Mouse (Mus musculus) midbrain, embryonic 12.5 days (tissue): ENCODE data around the gene Lrrk2. TPM values are rescaled to one million over a fixed set of nuclear protein-coding genes. Genes with fewer than 3 reads are reported as not detected.

Experiments
- ATAC-seq: fragments of 200-750 bp; cut with Nextera tagmentation; 2 replicates; pipeline ENCODE4 v1.8.0; 2017; ENCODE audit warnings: low read depth, moderate TSS enrichment, moderate library complexity; ENCODE audit not compliant: low FRiP score
- H3K27ac ChIP-seq: fragments of 300-500 bp; sonication (generic); replicated peaks from 2 replicates; pipeline ENCODE4 v1.5.1; 2016; ENCODE audit warnings: mild to moderate bottlenecking
- H3K27me3 ChIP-seq: fragments of 300-500 bp; sonication (generic); 2 replicates; pipeline ENCODE4 v1.6.1; 2016; ENCODE audit warnings: mild to moderate bottlenecking
- H3K36me3 ChIP-seq: fragments of 300-500 bp; sonication (generic); 2 replicates; pipeline ENCODE4 v1.6.1; 2016
- H3K4me1 ChIP-seq: fragments of 300-500 bp; sonication (generic); 2 replicates; pipeline ENCODE4 v1.6.1; 2016
- H3K4me2 ChIP-seq: fragments of 300-500 bp; sonication (generic); replicated peaks from 2 replicates; pipeline ENCODE4 v1.6.1; 2016; ENCODE audit warnings: mild to moderate bottlenecking, moderate library complexity
- H3K4me3 ChIP-seq: fragments of 300-500 bp; sonication (generic); 2 replicates; pipeline ENCODE4 v1.5.1; 2016; ENCODE audit warnings: mild to moderate bottlenecking
- H3K9ac ChIP-seq: fragments of 300-500 bp; sonication (generic); replicated peaks from 2 replicates; pipeline ENCODE4 v1.6.1; 2016; ENCODE audit warnings: mild to moderate bottlenecking, moderate library complexity
- H3K9me3 ChIP-seq: fragments of 300-500 bp; sonication (generic); 2 replicates; pipeline ENCODE4 v1.6.1; 2016; ENCODE audit warnings: mild to moderate bottlenecking
- WGBS: fragments of 180-500 bp; shearing (Covaris S2); methylation state at CpG from one replicate; pipeline ENCODE4 v1.1.7; 2016; 5-methylcytosine and 5-hydroxymethylcytosine counted together
- polyA plus RNA-seq: library from polyadenylated mRNA; unstranded; fragments of >200 nt; fragmentation: Nextera tagmentation; extraction: Ambion mirVana; gene quantifications from 2 replicates; pipeline ENCODE4 v1.2.1, GENCODE M21; 2016

Gene Lrrk2
- 3.1 and 4.0 TPM in 2 replicates for polyA plus RNA-seq

DNA sequence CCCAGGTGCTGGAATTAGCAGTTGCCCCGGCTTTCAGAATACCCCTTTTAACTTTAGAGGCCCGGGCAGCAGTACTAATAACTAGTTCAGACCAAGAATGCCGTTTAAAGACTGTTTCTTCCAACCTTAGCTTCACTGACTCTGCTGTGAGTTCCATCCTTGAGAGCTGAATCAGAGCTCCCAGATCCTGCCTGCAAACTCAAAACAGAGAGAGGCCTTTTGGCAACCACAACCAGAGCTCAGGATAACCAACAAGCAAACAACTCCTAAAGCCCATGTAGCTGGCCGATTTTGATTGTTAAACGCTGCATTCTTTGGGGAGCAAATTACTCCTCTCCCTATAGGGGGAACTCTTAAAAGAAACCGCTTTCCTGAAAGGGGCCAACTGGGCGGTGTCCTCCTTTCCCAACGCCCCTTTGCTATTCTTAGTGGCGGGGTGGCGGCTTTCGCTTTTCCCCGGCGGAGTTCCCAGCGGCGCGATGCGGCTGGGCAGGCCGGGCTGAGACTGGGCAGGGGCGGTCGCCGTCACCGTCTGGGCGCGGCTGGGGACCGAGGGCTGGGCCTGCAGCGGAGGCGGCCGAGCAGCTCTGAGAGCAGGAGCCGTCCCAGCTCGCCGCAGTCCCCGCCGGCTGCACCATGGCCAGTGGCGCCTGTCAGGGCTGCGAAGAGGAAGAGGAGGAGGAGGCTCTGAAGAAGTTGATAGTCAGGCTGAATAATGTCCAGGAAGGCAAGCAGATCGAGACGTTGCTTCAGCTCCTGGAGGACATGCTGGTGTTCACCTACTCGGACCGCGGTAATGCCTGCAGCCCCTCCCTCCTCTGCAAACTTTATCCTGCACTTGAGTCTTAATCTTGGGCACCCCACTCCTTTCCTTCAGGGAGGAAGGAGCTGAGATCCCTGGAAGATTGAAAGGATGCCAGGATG lies at the start of gene Lrrk2:
Gene Lrrk2, plus strand, starts transcription at position 531 of the 924 bp plus-strand sequence.
- 2% methylated on average over 34 of the region's 40 CpGs for WGBS
- H3K4me3 ChIP-seq, result peak within 1 kb of the TSS; percentile 50
- peak within 1 kb of the TSS; percentile 74 for H3K4me2 ChIP-seq
- H3K27ac ChIP-seq, result peak within 1 kb of the TSS; percentile 36; the same call in 1 of the 2 replicates
- H3K27me3 ChIP-seq, result no peaks in the 10 kb centered on the region
- peak within 1 kb of the TSS; percentile 54 for H3K9ac ChIP-seq
- H3K4me1 ChIP-seq, result 0 out of 2 replicates have a peak, but pooled peaks cover 10% of the 10 kb centered on the region
- ATAC-seq, result peak; percentile 99
- H3K9me3 ChIP-seq, result no peaks in the 10 kb centered on the region
- H3K36me3 ChIP-seq, result no peaks in the 10 kb centered on the region

DNA sequence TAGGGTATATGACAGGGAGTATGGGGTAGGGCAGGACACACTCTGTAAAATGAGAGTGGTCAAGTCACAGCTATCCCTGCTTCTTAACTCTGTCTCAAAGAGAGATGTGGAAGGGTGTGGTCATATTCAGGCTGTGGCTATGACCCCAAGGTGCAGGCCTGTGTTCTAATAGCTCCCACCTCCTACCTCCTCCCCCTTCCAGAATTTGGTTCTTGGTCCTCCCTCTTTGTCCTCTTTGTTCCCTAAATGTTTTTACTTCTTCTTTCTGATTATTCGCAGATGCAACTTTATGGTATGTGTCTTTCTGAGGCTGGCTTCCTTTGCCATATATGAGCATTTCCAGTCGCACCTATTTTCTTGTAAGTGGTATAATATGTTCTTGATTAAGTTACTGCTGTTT lies 48.5 kb upstream of the Lrrk2 start:
- Histone ChIP-seq H3K9ac (no peak overlapping the region), H3K27me3 (no peaks in the 10 kb centered on the region), H3K36me3 (no peaks in the 10 kb centered on the region), H3K9me3 (no peaks in the 10 kb centered on the region), H3K4me2 (no peak overlapping the region), H3K4me1 (no peaks in the 10 kb centered on the region), H3K4me3 (no peak overlapping the region), H3K27ac (no peak overlapping the region)
- no peak for ATAC-seq
- 92% methylated on average over 2 of the region's 2 CpGs for WGBS

DNA sequence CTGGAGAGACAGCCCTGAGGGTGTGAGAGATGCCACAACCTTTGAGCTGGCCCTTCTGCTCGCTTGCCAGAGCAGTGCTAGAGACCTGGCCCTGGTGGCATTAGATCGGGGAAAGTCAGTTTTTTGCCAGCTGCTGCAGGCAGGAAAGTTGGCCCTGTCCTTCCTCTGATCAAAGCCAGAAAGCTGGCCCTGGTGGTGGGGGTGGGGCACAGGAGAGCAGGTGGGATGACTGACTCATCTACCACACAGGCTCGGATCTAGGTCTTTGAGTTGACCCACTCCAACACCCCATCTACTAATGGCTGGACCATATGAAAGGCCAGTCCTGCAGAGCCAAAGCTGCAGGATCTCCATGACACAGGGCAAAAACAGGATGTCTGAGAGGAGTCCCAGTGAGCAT lies 43.8 kb upstream of the Lrrk2 start:
- Histone ChIP-seq H3K4me2 (no peak overlapping the region), H3K4me3 (no peak overlapping the region), H3K36me3 (no peaks in the 10 kb centered on the region), H3K9me3 (no peaks in the 10 kb centered on the region), H3K27ac (no peak overlapping the region), H3K27me3 (no peaks in the 10 kb centered on the region), H3K4me1 (no peaks in the 10 kb centered on the region), H3K9ac (no peak overlapping the region)
- 87% methylated on average over 3 of the region's 3 CpGs for WGBS
- ATAC-seq, result no peak

DNA sequence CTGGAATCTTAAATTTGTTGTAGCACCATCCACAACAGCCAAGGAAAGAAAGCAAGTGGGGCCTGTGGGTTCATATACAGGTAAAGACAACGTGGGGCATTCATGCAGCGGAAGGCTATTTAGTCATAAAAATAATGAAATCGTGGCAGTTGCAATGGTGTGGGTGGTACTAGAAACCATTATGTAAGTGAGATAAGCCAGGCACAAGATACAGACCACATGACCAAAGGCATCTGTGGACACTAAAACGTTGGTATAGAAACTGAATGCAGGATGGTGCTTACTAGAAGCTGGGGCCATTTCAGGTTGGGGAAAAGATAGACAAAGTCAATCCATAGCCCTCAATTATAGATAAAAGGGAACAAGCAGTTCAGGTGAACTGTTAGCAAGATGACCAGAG lies 40.5 kb upstream of the Lrrk2 start:
- Histone ChIP-seq H3K27me3 (no peaks in the 10 kb centered on the region), H3K4me3 (no peak overlapping the region), H3K9me3 (no peaks in the 10 kb centered on the region), H3K4me1 (no peaks in the 10 kb centered on the region), H3K4me2 (no peak overlapping the region), H3K9ac (no peak overlapping the region), H3K27ac (no peak overlapping the region), H3K36me3 (no peaks in the 10 kb centered on the region)
- WGBS, result 90% methylated on average over 4 of the region's 4 CpGs
- ATAC-seq, result no peak

DNA sequence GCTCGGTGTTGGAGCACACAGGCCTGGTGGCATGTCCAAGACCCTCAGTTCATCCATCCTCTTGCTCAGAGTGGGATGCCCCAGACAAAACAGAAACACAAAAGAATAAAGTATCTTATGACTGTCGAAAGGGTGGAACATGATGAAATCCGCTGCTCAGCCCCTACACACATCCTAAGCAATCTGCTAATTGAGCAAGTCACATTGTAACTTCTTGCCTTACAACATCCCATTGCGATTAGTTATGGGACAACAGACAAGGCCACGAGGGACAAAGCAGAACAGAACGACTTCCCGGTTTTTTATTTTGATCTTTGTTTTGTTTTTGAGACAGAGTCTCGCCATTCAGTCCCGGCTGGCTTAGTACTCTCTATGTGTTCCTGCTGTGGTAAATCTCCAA lies 39.9 kb upstream of the Lrrk2 start:
- Histone ChIP-seq H3K4me3 (no peak overlapping the region), H3K27ac (no peak overlapping the region), H3K27me3 (no peaks in the 10 kb centered on the region), H3K36me3 (no peaks in the 10 kb centered on the region), H3K4me1 (no peaks in the 10 kb centered on the region), H3K9me3 (no peaks in the 10 kb centered on the region), H3K4me2 (no peak overlapping the region), H3K9ac (no peak overlapping the region)
- no peak for ATAC-seq
- WGBS, result 79% methylated on average over 9 of the region's 9 CpGs

DNA sequence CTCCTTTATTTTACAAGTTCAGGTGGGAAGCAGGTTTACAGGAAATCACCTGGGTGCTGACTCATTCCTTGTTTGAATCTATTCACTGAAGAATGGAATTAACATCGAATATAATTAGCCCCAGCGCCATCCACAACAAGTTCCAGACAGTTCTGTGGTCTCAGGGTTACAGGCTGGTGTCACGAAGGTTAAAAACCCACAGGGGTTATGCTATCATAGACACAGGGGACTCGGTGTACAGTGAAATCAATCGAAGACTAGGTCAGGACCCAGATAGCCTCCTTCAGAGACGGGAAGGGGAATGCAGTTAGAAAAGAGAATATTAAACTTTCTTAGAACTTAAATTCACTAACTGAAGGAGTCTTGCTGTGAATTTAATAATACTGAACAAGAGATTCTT lies 39.2 kb upstream of the Lrrk2 start:
- Histone ChIP-seq H3K4me3 (no peak overlapping the region), H3K9ac (no peak overlapping the region), H3K4me2 (no peak overlapping the region), H3K4me1 (no peaks in the 10 kb centered on the region), H3K27me3 (no peaks in the 10 kb centered on the region), H3K27ac (no peak overlapping the region), H3K36me3 (no peaks in the 10 kb centered on the region), H3K9me3 (no peaks in the 10 kb centered on the region)
- 71% methylated on average over 6 of the region's 6 CpGs for WGBS
- no peak for ATAC-seq

DNA sequence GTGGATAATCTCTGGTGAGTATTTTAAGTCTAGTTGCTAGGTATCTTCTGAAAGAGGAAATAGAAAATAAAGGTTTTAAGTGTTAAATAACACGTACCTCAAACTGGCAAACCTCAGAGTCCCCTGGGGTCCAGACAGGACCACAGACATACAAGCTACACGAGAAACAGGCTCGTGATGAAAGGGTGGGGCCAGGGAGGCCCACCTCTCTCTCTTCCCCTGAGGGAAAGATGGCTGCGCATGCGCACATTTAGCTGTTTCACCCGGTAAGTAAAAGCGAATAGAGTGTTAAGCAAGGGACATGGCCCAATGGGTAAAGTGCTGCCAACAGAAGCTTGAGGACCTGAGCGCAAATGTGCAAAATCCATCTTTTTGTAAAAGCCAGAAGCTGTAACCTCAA lies 38.7 kb upstream of the Lrrk2 start:
- Histone ChIP-seq H3K4me2 (no peak overlapping the region), H3K9ac (no peak overlapping the region), H3K27me3 (no peaks in the 10 kb centered on the region), H3K27ac (no peak overlapping the region), H3K9me3 (no peaks in the 10 kb centered on the region), H3K4me3 (no peak overlapping the region), H3K4me1 (no peaks in the 10 kb centered on the region), H3K36me3 (no peaks in the 10 kb centered on the region)
- WGBS, result 85% methylated on average over 8 of the region's 8 CpGs
- no peak for ATAC-seq

DNA sequence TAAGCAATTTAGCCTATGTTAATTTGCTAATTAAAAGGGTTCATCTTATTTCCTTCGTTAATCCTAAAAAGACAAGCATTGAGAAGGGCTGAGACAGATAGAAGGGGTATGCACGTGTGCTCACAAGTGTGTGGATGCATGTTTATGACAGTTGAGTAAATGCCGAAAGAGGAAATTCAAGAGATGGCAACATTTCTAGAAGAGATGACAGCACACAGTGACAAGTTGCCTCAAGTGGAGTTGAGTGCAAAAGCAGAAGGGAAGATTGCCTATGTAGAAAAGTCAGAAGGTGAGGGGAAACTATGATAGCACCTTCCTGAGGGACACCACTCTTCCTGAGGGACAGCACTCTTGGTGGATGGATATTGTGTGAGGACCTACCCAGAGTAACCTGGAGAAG lies 31.3 kb upstream of the Lrrk2 start:
- WGBS, result 87% methylated on average over 3 of the region's 3 CpGs
- no peak overlapping the region for H3K27ac ChIP-seq
- no peak overlapping the region for H3K9ac ChIP-seq
- no peak overlapping the region for H3K4me2 ChIP-seq
- ATAC-seq, result no peak
- H3K4me3 ChIP-seq, result no peak overlapping the region
- H3K36me3 ChIP-seq, result no peaks in the 10 kb centered on the region
- H3K27me3 ChIP-seq, result no peaks in the 10 kb centered on the region
- no peaks in the 10 kb centered on the region for H3K4me1 ChIP-seq
- no peaks in the 10 kb centered on the region for H3K9me3 ChIP-seq

DNA sequence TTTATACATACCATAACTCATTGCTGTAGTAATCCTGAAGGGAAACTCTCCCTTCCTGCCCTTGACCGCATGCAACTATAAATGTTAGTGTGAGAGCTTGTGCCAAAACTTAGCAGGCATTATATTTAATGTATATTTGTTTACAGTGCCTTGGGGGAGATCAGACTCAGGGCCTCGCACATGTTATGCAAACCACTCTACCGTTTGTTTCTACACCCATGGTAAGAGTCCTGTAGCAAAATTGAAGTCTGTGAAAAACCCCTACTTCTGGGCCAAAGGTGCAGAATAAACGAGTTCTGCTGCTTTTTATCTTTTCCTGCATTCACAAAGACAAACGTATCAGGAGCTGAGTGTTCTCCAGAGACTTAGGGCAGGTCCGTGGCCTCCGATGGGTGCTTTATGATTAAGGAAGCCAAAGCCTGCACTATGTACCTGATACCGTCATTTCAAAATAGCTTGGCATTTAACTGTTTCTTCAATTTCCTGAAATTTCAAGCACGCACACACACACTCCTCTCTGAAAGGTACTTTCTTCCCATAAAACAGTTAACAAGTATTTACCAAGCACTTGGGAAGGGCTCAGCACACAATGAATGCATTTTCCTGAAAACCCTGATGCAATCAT lies 30.2 kb upstream of the Lrrk2 start:
- no peak overlapping the region for H3K4me3 ChIP-seq
- no peaks in the 10 kb centered on the region for H3K27me3 ChIP-seq
- H3K36me3 ChIP-seq, result no peaks in the 10 kb centered on the region
- WGBS, result 83% methylated on average over 9 of the region's 9 CpGs
- no peak overlapping the region for H3K27ac ChIP-seq
- H3K4me1 ChIP-seq, result no peaks in the 10 kb centered on the region
- no peak overlapping the region for H3K4me2 ChIP-seq
- no peaks in the 10 kb centered on the region for H3K9me3 ChIP-seq
- no peak for ATAC-seq
- H3K9ac ChIP-seq, result no peak overlapping the region

DNA sequence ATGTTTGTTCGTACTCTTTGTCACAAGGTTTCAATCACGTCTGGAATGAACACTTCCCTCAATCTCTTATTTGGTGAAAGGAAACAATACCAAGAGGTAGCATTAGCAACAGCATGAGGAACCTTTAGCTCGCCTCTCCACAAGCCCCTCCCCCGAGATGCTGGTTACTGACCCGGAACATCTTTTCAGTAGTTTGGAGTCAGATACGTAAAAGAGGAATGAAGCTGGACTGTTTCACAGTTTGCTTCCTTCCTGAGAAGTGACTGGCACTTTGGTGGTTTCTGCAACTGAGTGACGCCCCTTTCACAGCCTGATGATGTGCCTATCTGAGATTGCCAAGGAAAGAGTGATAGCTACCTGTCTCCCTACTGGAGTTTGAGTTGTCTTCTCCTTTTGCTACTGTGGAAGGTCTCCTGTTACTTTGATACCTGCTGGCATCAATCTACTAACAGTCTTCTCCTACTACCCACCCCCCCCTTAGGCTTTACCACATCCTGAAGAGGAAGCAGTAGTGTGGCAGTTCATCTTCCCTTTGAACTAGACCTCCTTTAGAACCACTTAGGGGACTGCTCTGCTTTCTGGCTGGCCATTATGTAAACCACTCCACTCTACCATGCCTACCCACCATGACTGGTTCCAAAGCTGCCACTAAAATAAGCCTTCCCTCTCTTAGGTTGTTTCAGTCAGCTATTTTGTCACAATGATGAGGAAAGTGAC lies 29.2 kb upstream of the Lrrk2 start:
- Histone ChIP-seq H3K4me2 (no peak overlapping the region), H3K36me3 (no peaks in the 10 kb centered on the region), H3K9ac (no peak overlapping the region), H3K27ac (no peak overlapping the region), H3K27me3 (no peaks in the 10 kb centered on the region), H3K4me1 (no peaks in the 10 kb centered on the region), H3K4me3 (no peak overlapping the region), H3K9me3 (no peaks in the 10 kb centered on the region)
- WGBS, result 65% methylated on average over 7 of the region's 7 CpGs
- no peak for ATAC-seq

DNA sequence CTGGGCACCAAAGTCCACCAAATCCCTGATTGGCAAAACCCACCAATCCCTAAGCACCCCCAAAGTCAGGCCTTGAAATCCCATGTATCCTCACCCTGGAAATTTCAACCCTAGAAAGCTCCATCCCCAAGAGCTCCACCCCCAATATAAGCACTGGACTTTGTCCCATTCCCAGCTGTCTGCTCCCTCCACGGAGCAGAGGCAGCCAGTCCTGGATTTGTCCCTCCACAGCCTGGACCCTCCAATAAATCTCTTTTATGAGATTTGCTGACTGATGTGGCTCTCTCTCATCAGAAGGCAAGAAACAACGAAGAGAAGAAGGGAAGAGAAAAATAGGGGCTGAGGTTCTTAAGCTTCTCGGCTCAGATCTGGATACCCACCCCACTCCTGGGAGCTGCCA lies 22.7 kb upstream of the Lrrk2 start:
- no peaks in the 10 kb centered on the region for H3K9me3 ChIP-seq
- H3K4me3 ChIP-seq, result no peak overlapping the region
- H3K27ac ChIP-seq, result no peak overlapping the region
- no peak overlapping the region for H3K4me2 ChIP-seq
- ATAC-seq, result no peak
- H3K27me3 ChIP-seq, result no peaks in the 10 kb centered on the region
- no peaks in the 10 kb centered on the region for H3K4me1 ChIP-seq
- no peak overlapping the region for H3K9ac ChIP-seq
- WGBS, result 73% methylated on average over 3 of the region's 3 CpGs
- no peaks in the 10 kb centered on the region for H3K36me3 ChIP-seq

DNA sequence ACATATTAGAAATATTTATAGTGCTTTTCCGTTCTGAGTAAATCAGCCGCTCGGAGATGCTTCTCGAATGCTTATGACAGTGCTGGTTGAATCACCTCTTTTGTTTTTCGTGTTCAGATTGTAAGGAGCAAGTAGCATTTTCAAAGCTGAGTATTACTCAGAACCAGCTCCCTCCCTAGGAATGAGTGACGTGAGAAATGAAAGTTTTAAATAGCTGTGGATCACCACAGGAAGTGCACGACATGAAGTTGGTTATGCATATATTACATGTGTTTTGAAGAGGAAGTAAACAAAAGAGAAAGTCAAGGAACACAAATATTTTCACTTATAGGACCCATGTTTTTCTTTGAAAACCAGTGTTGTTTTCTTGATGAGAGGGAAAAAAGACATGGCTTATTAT lies 21.5 kb upstream of the Lrrk2 start:
- WGBS, result 91% methylated on average over 7 of the region's 7 CpGs
- Histone ChIP-seq H3K4me2 (no peak overlapping the region), H3K27ac (no peak overlapping the region), H3K27me3 (no peaks in the 10 kb centered on the region), H3K4me3 (no peak overlapping the region), H3K9ac (no peak overlapping the region), H3K9me3 (no peaks in the 10 kb centered on the region), H3K4me1 (no peaks in the 10 kb centered on the region), H3K36me3 (no peaks in the 10 kb centered on the region)
- no peak for ATAC-seq
